Mouse (Mus musculus): ENCODE measurements at regions not wholly inside any gene's neighbourhood (a gene's known extent, or its start where the extent isn't known, plus 50 kb on each side); places are given as distances from the start of the nearest gene placed in this dataset.
A peak's percentile ranks its signal among the peaks of the same experiment; 100 is the strongest.

GRCm38 (mm10) chr15:36701846-36702245 is 305.7 kb downstream of the Zfp706 start:
- no peak overlapping the region for H3K27ac ChIP-seq (ENCODE audit: low read depth, low read length)
- H3K27me3 ChIP-seq (ENCODE audit: control insufficient read depth, insufficient read depth, low read length): no peaks in the 10 kb centered on the region
- H3K4me2 ChIP-seq: no peak overlapping the region
- DNase-seq (ENCODE audit: low spot score, missing footprints): peak; percentile 83
- ATAC-seq (ENCODE audit: low FRiP score): no peak
- no peaks in the 10 kb centered on the region for H3K36me3 ChIP-seq (ENCODE audit: control insufficient read depth, insufficient read depth, low read length)
- 54% methylated on average over 8 of the region's 8 CpGs for WGBS
- no peaks in the 10 kb centered on the region for H3K9me3 ChIP-seq (ENCODE audit: control insufficient read depth, low read length)
- no peak overlapping the region for H3K4me3 ChIP-seq (ENCODE audit: low read depth, low read length)
- H3K4me1 ChIP-seq (ENCODE audit: control insufficient read depth, insufficient read depth, low read length): no peaks in the 10 kb centered on the region
- H3K9ac ChIP-seq (ENCODE audit: low read length): no peak overlapping the region

- 88% methylated on average over 5 of the region's 5 CpGs for WGBS
- peak; percentile 47 for DNase-seq (ENCODE audit: low spot score, missing footprints)
- Histone ChIP-seq H3K27me3 (ENCODE audit: control insufficient read depth, insufficient read depth, low read length) (no peaks in the 10 kb centered on the region), H3K4me1 (ENCODE audit: control insufficient read depth, insufficient read depth, low read length) (no peaks in the 10 kb centered on the region), H3K4me2 (no peak overlapping the region), H3K27ac (ENCODE audit: low read depth, low read length) (no peak overlapping the region), H3K9me3 (ENCODE audit: control insufficient read depth, low read length) (no peaks in the 10 kb centered on the region), H3K4me3 (ENCODE audit: low read depth, low read length) (no peak overlapping the region), H3K36me3 (ENCODE audit: control insufficient read depth, insufficient read depth, low read length) (no peaks in the 10 kb centered on the region), H3K9ac (ENCODE audit: low read length) (no peak overlapping the region)
- ATAC-seq (ENCODE audit: low FRiP score): no peak
These were observed 307.4 kb downstream of the Zfp706 start for GRCm38 (mm10) chr15:36700196-36700595.

GRCm38 (mm10) chr15:36695199-36696129 is 312.1 kb downstream of the Zfp706 start:
- no peak overlapping the region for H3K27ac ChIP-seq (ENCODE audit: low read depth, low read length)

GRCm38 (mm10) chr15:36691002-36691652 is 316.4 kb downstream of the Zfp706 start:
- no peak overlapping the region for H3K9ac ChIP-seq (ENCODE audit: low read length)
- ATAC-seq (ENCODE audit: low FRiP score) (peak; percentile 46; the same call in 1 of the 2 replicates), DNase-seq (ENCODE audit: low spot score, missing footprints) (no peak)
- no peaks in the 10 kb centered on the region for H3K9me3 ChIP-seq (ENCODE audit: control insufficient read depth, low read length)
- no peak overlapping the region for H3K4me3 ChIP-seq (ENCODE audit: low read depth, low read length)
- no peaks in the 10 kb centered on the region for H3K27me3 ChIP-seq (ENCODE audit: control insufficient read depth, insufficient read depth, low read length)
- no peak overlapping the region for H3K27ac ChIP-seq (ENCODE audit: low read depth, low read length)
- H3K4me2 ChIP-seq: 0 out of 2 replicates have a peak overlapping the region, but pooled peaks have one; percentile 10
- 55% methylated on average over 15 of the region's 15 CpGs for WGBS
- H3K36me3 ChIP-seq (ENCODE audit: control insufficient read depth, insufficient read depth, low read length): no peaks in the 10 kb centered on the region
- H3K4me1 ChIP-seq (ENCODE audit: control insufficient read depth, insufficient read depth, low read length): no peaks in the 10 kb centered on the region; the same call in 1 of the 2 replicates

More at GRCm38 (mm10) chr15:36695199-36696129, 312.1 kb downstream of the Zfp706 start:
- Histone ChIP-seq H3K4me2 (peak overlapping the region; percentile 45), H3K4me3 (ENCODE audit: low read depth, low read length) (peak overlapping the region; percentile 26), H3K9ac (ENCODE audit: low read length) (peak overlapping the region; percentile 57; the same call in 1 of the 2 replicates), H3K27me3 (ENCODE audit: control insufficient read depth, insufficient read depth, low read length) (no peaks in the 10 kb centered on the region), H3K9me3 (ENCODE audit: control insufficient read depth, low read length) (no peaks in the 10 kb centered on the region), H3K36me3 (ENCODE audit: control insufficient read depth, insufficient read depth, low read length) (no peaks in the 10 kb centered on the region), H3K4me1 (ENCODE audit: control insufficient read depth, insufficient read depth, low read length) (no peaks in the 10 kb centered on the region; the same call in 1 of the 2 replicates)
- WGBS: 30% methylated on average over 14 of the region's 14 CpGs
- ATAC-seq (ENCODE audit: low FRiP score) (peak; percentile 84), DNase-seq (ENCODE audit: low spot score, missing footprints) (peak; percentile 85)

GRCm38 (mm10) chr15:36689881-36690280 is 317.7 kb downstream of the Zfp706 start:
- H3K9ac ChIP-seq (ENCODE audit: low read length): no peak overlapping the region
- H3K4me1 ChIP-seq (ENCODE audit: control insufficient read depth, insufficient read depth, low read length): no peaks in the 10 kb centered on the region; the same call in 1 of the 2 replicates
- H3K4me3 ChIP-seq (ENCODE audit: low read depth, low read length): no peak overlapping the region
- H3K27me3 ChIP-seq (ENCODE audit: control insufficient read depth, insufficient read depth, low read length): no peaks in the 10 kb centered on the region
- H3K9me3 ChIP-seq (ENCODE audit: control insufficient read depth, low read length): no peaks in the 10 kb centered on the region
- no peaks in the 10 kb centered on the region for H3K36me3 ChIP-seq (ENCODE audit: control insufficient read depth, insufficient read depth, low read length)
- H3K4me2 ChIP-seq: no peak overlapping the region
- H3K27ac ChIP-seq (ENCODE audit: low read depth, low read length): no peak overlapping the region
- no peak for ATAC-seq (ENCODE audit: low FRiP score)
- no peak for DNase-seq (ENCODE audit: low spot score, missing footprints)
- 89% methylated on average over 7 of the region's 7 CpGs for WGBS

- DNase-seq (ENCODE audit: low spot score, missing footprints) (no peak), ATAC-seq (ENCODE audit: low FRiP score) (no peak)
- Histone ChIP-seq H3K9me3 (ENCODE audit: control insufficient read depth, low read length) (no peaks in the 10 kb centered on the region), H3K4me3 (ENCODE audit: low read depth, low read length) (no peak overlapping the region), H3K27ac (ENCODE audit: low read depth, low read length) (no peak overlapping the region), H3K27me3 (ENCODE audit: control insufficient read depth, insufficient read depth, low read length) (no peaks in the 10 kb centered on the region), H3K4me1 (ENCODE audit: control insufficient read depth, insufficient read depth, low read length) (no peaks in the 10 kb centered on the region; the same call in 1 of the 2 replicates), H3K9ac (ENCODE audit: low read length) (no peak overlapping the region), H3K36me3 (ENCODE audit: control insufficient read depth, insufficient read depth, low read length) (no peaks in the 10 kb centered on the region), H3K4me2 (no peak overlapping the region)
- 72% methylated on average over 3 of the region's 3 CpGs for WGBS
These were observed 318.3 kb downstream of the Zfp706 start for GRCm38 (mm10) chr15:36689301-36689700.

GRCm38 (mm10) chr15:36688051-36688754 is 319.4 kb downstream of the Zfp706 start:
- no peak overlapping the region for H3K4me3 ChIP-seq (ENCODE audit: low read depth, low read length)
- 15% methylated on average over 17 of the region's 17 CpGs for WGBS
- H3K9me3 ChIP-seq (ENCODE audit: control insufficient read depth, low read length): no peaks in the 10 kb centered on the region
- H3K4me1 ChIP-seq (ENCODE audit: control insufficient read depth, insufficient read depth, low read length): no peaks in the 10 kb centered on the region; the same call in 1 of the 2 replicates
- H3K27me3 ChIP-seq (ENCODE audit: control insufficient read depth, insufficient read depth, low read length): no peaks in the 10 kb centered on the region
- ATAC-seq (ENCODE audit: low FRiP score): no peak
- DNase-seq (ENCODE audit: low spot score, missing footprints): no peak
- H3K9ac ChIP-seq (ENCODE audit: low read length): no peak overlapping the region
- no peaks in the 10 kb centered on the region for H3K36me3 ChIP-seq (ENCODE audit: control insufficient read depth, insufficient read depth, low read length)
- no peak overlapping the region for H3K27ac ChIP-seq (ENCODE audit: low read depth, low read length)
- H3K4me2 ChIP-seq: no peak overlapping the region

- no peak overlapping the region for H3K9ac ChIP-seq (ENCODE audit: low read length)
- H3K27ac ChIP-seq (ENCODE audit: low read depth, low read length): no peak overlapping the region
- no peak overlapping the region for H3K4me3 ChIP-seq (ENCODE audit: low read depth, low read length)
- H3K27me3 ChIP-seq (ENCODE audit: control insufficient read depth, insufficient read depth, low read length): no peaks in the 10 kb centered on the region
- H3K4me1 ChIP-seq (ENCODE audit: control insufficient read depth, insufficient read depth, low read length): no peaks in the 10 kb centered on the region
- no peak for DNase-seq (ENCODE audit: low spot score, missing footprints)
- 78% methylated on average over 7 of the region's 7 CpGs for WGBS
- no peaks in the 10 kb centered on the region for H3K9me3 ChIP-seq (ENCODE audit: control insufficient read depth, low read length)
- no peaks in the 10 kb centered on the region for H3K36me3 ChIP-seq (ENCODE audit: control insufficient read depth, insufficient read depth, low read length)
- H3K4me2 ChIP-seq: no peak overlapping the region
- ATAC-seq (ENCODE audit: low FRiP score): no peak
These were observed 322.9 kb downstream of the Zfp706 start for GRCm38 (mm10) chr15:36684684-36685083.
